Mouse (Mus musculus): ENCODE measurements around the gene Fam161a. TPM values are rescaled to one million over a fixed set of nuclear protein-coding genes. Genes with fewer than 3 reads are reported as not detected.

Fam161a gene
- polyA plus RNA-seq (2015; fragmentation: Nextera tagmentation; extraction: Ambion mirVana) = 11.3 and 20.8 TPM in 2 replicates

GRCm38 (mm10) chr11:23007481-23008180 lies at the start of gene Fam161a:
Gene Fam161a, plus strand, starts transcription at chr11:23007531.

DNA sequence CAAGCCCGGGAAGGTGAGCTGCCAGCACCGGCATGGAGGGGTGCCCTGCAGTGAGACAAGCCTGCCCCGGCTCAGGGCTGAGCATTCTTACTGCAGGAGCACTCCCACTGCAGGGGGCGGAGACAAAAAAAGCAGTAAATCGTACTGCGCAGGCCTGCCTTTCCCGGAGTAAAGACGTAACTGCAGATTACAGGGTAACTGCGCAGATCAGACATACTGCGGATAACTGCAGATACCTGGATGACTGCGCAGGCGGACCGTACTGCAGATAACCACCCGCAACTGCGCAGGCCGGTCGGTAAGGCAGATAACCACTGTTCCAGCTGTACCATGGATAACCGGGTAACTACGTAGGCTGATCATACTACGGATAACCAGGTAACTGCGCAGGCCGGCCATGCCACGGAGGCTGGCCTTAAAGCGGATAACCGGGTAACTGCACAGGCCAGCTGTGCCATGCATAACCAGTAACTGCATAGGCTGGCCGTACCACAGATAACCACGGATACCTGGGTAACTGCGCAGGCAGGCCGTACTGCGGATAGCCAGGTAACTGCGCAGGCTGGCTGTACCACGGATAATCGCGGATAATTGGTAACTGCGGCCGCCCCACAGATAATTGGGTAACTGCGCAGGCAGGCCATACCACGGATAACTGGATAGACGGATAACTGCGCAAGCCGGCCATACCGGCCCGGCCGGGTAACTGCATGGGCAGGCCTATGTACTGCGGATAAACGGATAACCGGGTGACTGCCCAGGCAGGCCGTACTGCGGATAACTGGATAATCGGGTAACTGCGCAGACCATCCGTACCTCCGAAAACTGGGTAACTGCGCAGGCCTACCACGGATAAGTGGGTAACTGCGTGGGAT lies 35.3 kb upstream of the Fam161a start, which contains the start of gene Zrsr1:
TSS of gene Zrsr1 (plus strand) at position 171 of the 875 bp plus-strand sequence.

GRCm38 (mm10) chr11:22981984-22982757 lies 25.2 kb upstream of the Fam161a start, which contains the start of the genes Gm28048 and Commd1:
Gene Gm28048, minus strand, starts transcription at chr11:22982090.
Gene Commd1, minus strand, starts transcription at chr11:22982382.

DNA sequence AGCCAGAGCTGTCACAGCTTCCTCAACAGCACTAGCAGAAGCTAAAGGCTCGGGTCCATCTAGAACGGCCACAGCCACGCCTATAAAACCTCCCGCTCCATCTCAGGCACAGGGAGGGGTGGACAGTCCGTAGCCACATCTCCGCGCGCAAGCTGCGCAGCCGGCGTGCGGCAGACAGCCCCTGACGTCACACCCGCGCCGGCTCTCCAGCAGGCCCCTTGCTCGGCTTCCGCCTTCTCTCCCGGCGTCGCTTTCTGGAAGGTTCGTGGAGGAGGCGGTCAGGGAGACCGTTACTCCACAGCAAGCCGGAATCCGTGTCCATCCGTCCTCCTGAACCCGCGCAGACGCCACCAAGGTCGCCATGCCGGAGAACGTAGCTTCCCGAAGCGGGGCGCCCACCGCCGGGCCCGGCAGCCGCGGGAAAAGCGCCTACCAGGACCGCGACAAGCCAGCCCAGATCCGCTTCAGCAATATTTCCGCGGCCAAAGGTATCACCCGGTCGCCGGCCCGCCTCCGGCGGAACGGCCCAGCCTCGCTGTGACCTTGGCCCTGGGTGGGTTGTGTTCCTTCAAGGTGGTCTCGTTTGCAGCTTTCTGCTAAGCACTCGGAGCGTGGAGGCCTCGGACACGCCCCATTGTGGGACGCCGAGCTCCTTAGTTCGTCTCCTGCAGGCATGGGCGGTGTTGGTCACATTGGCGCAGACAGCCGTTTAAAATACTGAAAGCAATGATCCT lies 16.8 kb upstream of the Fam161a start, which contains the start of gene Cct4:
TSS of gene Cct4 (plus strand) at position 127 of the 734 bp plus-strand sequence.

Other genes starting within 250 kb of the Fam161a start
- 18.4 and 32.1 TPM in 2 replicates for gene B3gnt2, start 146.6 kb upstream of the Fam161a start, polyA plus RNA-seq (2015; fragmentation: Nextera tagmentation; extraction: Ambion mirVana)
- gene Zrsr1, start 35.5 kb upstream of the Fam161a start, polyA plus RNA-seq (2015; fragmentation: Nextera tagmentation; extraction: Ambion mirVana) = 5.7 and 6.2 TPM in 2 replicates
- gene Gm28048, start 25.4 kb upstream of the Fam161a start, polyA plus RNA-seq (2015; fragmentation: Nextera tagmentation; extraction: Ambion mirVana) = 28.3 and 56.9 TPM in 2 replicates
- 352 and 501 TPM in 2 replicates for gene Commd1, start 25.1 kb upstream of the Fam161a start, polyA plus RNA-seq (2015; fragmentation: Nextera tagmentation; extraction: Ambion mirVana)
- 160 and 182 TPM in 2 replicates for gene Cct4, start 17.0 kb upstream of the Fam161a start, polyA plus RNA-seq (2015; fragmentation: Nextera tagmentation; extraction: Ambion mirVana)
- 31.0 and 31.2 TPM in 2 replicates for gene Xpo1, start 248.5 kb downstream of the Fam161a start, polyA plus RNA-seq (2015; fragmentation: Nextera tagmentation; extraction: Ambion mirVana)